Mouse (Mus musculus) liver, embryonic 15.5 days (tissue): Measurements from ENCODE around the gene Itpr1. TPM values are rescaled to one million over a fixed set of nuclear protein-coding genes. Genes with fewer than 3 reads are reported as not detected.

Experiments
- ATAC-seq: fragments of 200-750 bp; cut with Nextera tagmentation; 2 replicates; pipeline ENCODE4 v1.8.0; 2017; ENCODE audit warnings: moderate number of reproducible peaks, mild to moderate bottlenecking, moderate library complexity; ENCODE audit not compliant: insufficient read depth
- H3K27ac ChIP-seq: fragments of 300-500 bp; sonication (generic); replicated peaks from 2 replicates; pipeline ENCODE4 v1.5.1; 2015; ENCODE audit warnings: mild to moderate bottlenecking, inconsistent platforms
- H3K27me3 ChIP-seq: fragments of 300-500 bp; sonication (generic); 2 replicates; pipeline ENCODE4 v1.6.1; 2015; ENCODE audit warnings: mild to moderate bottlenecking, inconsistent platforms
- H3K36me3 ChIP-seq: fragments of 300-500 bp; sonication (generic); replicated peaks from 2 replicates; pipeline ENCODE4 v1.6.1; 2015; ENCODE audit warnings: moderate library complexity, mild to moderate bottlenecking, inconsistent platforms
- H3K4me1 ChIP-seq: fragments of 300-500 bp; sonication (generic); replicated peaks from 2 replicates; pipeline ENCODE4 v1.6.1; 2015; ENCODE audit warnings: inconsistent platforms
- H3K4me2 ChIP-seq: fragments of 300-500 bp; sonication (generic); 2 replicates; pipeline ENCODE4 v1.6.1; 2015; ENCODE audit warnings: moderate library complexity, mild to moderate bottlenecking, inconsistent platforms
- H3K4me3 ChIP-seq: fragments of 300-500 bp; sonication (generic); replicated peaks from 2 replicates; pipeline ENCODE4 v1.5.1; 2015; ENCODE audit warnings: mild to moderate bottlenecking, inconsistent platforms
- H3K9ac ChIP-seq: fragments of 300-500 bp; sonication (generic); 2 replicates; pipeline ENCODE4 v1.6.1; 2015; ENCODE audit warnings: moderate library complexity, mild to moderate bottlenecking, inconsistent platforms
- H3K9me3 ChIP-seq: fragments of 300-500 bp; sonication (generic); replicated peaks from 2 replicates; pipeline ENCODE4 v1.6.1; 2016; ENCODE audit warnings: inconsistent platforms
- WGBS: fragments of 180-500 bp; shearing (Covaris S2); methylation state at CpG from one replicate; pipeline ENCODE4 v1.1.7; 2015; ENCODE audit warnings: mixed read lengths; ENCODE audit not compliant: insufficient replicate concordance; 5-methylcytosine and 5-hydroxymethylcytosine counted together
- polyA plus RNA-seq: library from polyadenylated mRNA; unstranded; fragments of >200 nt; fragmentation: Nextera tagmentation; extraction: Ambion mirVana; gene quantifications from 2 replicates; pipeline ENCODE4 v1.2.1, GENCODE M21; 2015

Gene Itpr1
- polyA plus RNA-seq, 1 experiment from 2014 or later = 2.1 TPM

- no peak for ATAC-seq
- 69% methylated on average over 6 of the region's 6 CpGs for WGBS
- H3K9me3 ChIP-seq = no peaks in the 10 kb centered on the region
These were observed 264.7 kb downstream of the Itpr1 start for GRCm38 (mm10) chr6:108477602-108478001.

DNA sequence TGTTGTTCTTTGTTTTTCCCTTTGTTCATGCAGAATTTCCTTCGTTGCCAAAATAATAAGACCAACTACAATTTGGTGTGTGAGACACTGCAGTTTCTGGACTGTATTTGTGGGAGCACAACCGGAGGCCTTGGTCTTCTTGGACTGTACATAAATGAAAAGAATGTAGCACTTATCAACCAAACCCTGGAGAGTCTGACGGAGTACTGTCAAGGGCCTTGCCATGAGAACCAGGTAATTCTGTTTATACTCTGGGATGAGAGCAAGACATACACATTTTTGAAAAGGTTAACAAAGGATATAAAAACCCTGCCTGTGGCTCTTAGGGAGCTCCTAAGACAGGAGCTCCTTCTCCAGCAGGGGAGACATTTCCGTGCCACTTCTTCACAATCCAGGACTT is 268.3 kb downstream of the Itpr1 start:
- ATAC-seq = no peak
- Histone ChIP-seq H3K9me3 (no peaks in the 10 kb centered on the region), H3K4me2 (no peak overlapping the region), H3K4me3 (no peak overlapping the region), H3K36me3 (no peaks in the 10 kb centered on the region; the same call in 1 of the 2 replicates), H3K27ac (no peak overlapping the region), H3K27me3 (no peaks in the 10 kb centered on the region), H3K4me1 (peaks cover 11% of the 10 kb centered on the region), H3K9ac (no peak overlapping the region)
- 68% methylated on average over 4 of the region's 4 CpGs for WGBS

More at GRCm38 (mm10) chr6:108477602-108478001, 264.7 kb downstream of the Itpr1 start:
- Histone ChIP-seq H3K27ac (peak overlapping the region; percentile 45), H3K4me3 (no peak overlapping the region), H3K9ac (no peak overlapping the region), H3K4me2 (no peak overlapping the region), H3K36me3 (no peaks in the 10 kb centered on the region), H3K4me1 (peaks cover 16% of the 10 kb centered on the region), H3K27me3 (no peaks in the 10 kb centered on the region)

- WGBS = 70% methylated on average over 5 of the region's 5 CpGs
- ATAC-seq = no peak
- no peaks in the 10 kb centered on the region; the same call in 1 of the 2 replicates for H3K36me3 ChIP-seq
- H3K4me1 ChIP-seq = peaks cover under 1% of the 10 kb centered on the region
- no peak overlapping the region for H3K4me3 ChIP-seq
- no peaks in the 10 kb centered on the region for H3K9me3 ChIP-seq
- H3K27ac ChIP-seq = no peak overlapping the region
- H3K27me3 ChIP-seq = no peaks in the 10 kb centered on the region
- H3K4me2 ChIP-seq = no peak overlapping the region
- no peak overlapping the region for H3K9ac ChIP-seq
These were observed 269.6 kb downstream of the Itpr1 start for GRCm38 (mm10) chr6:108482464-108482863.

GRCm38 (mm10) chr6:108486212-108486992 is 273.5 kb downstream of the Itpr1 start:
- no peaks in the 10 kb centered on the region; the same call in none of the 2 replicates for H3K4me1 ChIP-seq
- no peaks in the 10 kb centered on the region for H3K27me3 ChIP-seq
- no peak overlapping the region for H3K4me3 ChIP-seq
- H3K9ac ChIP-seq = no peak overlapping the region
- peak; percentile 51 for ATAC-seq
- peak overlapping the region; percentile 29; the same call in 1 of the 2 replicates for H3K27ac ChIP-seq
- WGBS = 69% methylated on average over 7 of the region's 7 CpGs
- no peaks in the 10 kb centered on the region for H3K9me3 ChIP-seq
- no peak overlapping the region for H3K4me2 ChIP-seq
- H3K36me3 ChIP-seq = no peaks in the 10 kb centered on the region; the same call in 1 of the 2 replicates

- H3K4me3 ChIP-seq = no peak overlapping the region
- no peak overlapping the region for H3K27ac ChIP-seq
- H3K27me3 ChIP-seq = no peaks in the 10 kb centered on the region
- H3K36me3 ChIP-seq = no peaks in the 10 kb centered on the region; the same call in 1 of the 2 replicates
- H3K4me1 ChIP-seq = no peaks in the 10 kb centered on the region; the same call in none of the 2 replicates
- ATAC-seq = no peak
- no peaks in the 10 kb centered on the region for H3K9me3 ChIP-seq
- H3K4me2 ChIP-seq = no peak overlapping the region
- H3K9ac ChIP-seq = no peak overlapping the region
- 61% methylated on average over 10 of the region's 10 CpGs for WGBS
These were observed 274.5 kb downstream of the Itpr1 start for GRCm38 (mm10) chr6:108487300-108487835.

GRCm38 (mm10) chr6:108488250-108488649 is 275.4 kb downstream of the Itpr1 start:
- Histone ChIP-seq H3K9me3 (no peaks in the 10 kb centered on the region), H3K4me1 (no peaks in the 10 kb centered on the region; the same call in none of the 2 replicates), H3K27ac (no peak overlapping the region), H3K9ac (no peak overlapping the region), H3K27me3 (no peaks in the 10 kb centered on the region), H3K4me3 (no peak overlapping the region), H3K36me3 (no peaks in the 10 kb centered on the region; the same call in 1 of the 2 replicates), H3K4me2 (no peak overlapping the region)
- no peak for ATAC-seq
- 73% methylated on average over 5 of the region's 5 CpGs for WGBS

DNA sequence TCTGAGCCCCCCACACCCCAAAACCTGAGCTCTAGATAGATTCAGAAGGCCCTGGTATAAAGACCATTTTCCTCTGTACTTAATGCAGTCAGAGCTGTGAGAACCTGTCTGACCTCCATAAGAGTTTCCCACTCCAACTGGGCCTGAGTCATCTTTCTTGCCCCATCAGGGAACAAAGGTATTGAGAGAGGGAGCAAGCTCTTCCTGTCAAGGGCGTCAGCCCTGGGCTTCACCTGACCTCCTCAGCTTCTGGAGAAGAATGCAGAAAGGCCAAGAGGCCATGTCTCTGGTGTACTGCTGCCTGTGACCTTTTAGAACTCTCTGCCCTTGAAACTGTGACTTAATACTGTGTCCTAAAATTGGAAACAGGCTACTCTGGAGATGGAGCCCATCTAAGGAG is 279.1 kb downstream of the Itpr1 start:
- no peaks in the 10 kb centered on the region for H3K9me3 ChIP-seq
- H3K27ac ChIP-seq = no peak overlapping the region
- no peak for ATAC-seq
- H3K4me1 ChIP-seq = no peaks in the 10 kb centered on the region; the same call in 1 of the 2 replicates
- H3K4me2 ChIP-seq = no peak overlapping the region
- H3K27me3 ChIP-seq = no peaks in the 10 kb centered on the region
- H3K4me3 ChIP-seq = no peak overlapping the region
- no peaks in the 10 kb centered on the region for H3K36me3 ChIP-seq
- H3K9ac ChIP-seq = no peak overlapping the region
- 63% methylated on average over 1 of the region's 1 CpGs for WGBS

- Histone ChIP-seq H3K27ac (no peak overlapping the region), H3K4me3 (no peak overlapping the region), H3K9me3 (no peaks in the 10 kb centered on the region), H3K27me3 (no peaks in the 10 kb centered on the region), H3K9ac (no peak overlapping the region), H3K4me2 (no peak overlapping the region), H3K36me3 (no peaks in the 10 kb centered on the region), H3K4me1 (no peaks in the 10 kb centered on the region)
- WGBS = 84% methylated on average over 16 of the region's 16 CpGs
- no peak for ATAC-seq
These were observed 280.9 kb downstream of the Itpr1 start for GRCm38 (mm10) chr6:108493753-108494152.

DNA sequence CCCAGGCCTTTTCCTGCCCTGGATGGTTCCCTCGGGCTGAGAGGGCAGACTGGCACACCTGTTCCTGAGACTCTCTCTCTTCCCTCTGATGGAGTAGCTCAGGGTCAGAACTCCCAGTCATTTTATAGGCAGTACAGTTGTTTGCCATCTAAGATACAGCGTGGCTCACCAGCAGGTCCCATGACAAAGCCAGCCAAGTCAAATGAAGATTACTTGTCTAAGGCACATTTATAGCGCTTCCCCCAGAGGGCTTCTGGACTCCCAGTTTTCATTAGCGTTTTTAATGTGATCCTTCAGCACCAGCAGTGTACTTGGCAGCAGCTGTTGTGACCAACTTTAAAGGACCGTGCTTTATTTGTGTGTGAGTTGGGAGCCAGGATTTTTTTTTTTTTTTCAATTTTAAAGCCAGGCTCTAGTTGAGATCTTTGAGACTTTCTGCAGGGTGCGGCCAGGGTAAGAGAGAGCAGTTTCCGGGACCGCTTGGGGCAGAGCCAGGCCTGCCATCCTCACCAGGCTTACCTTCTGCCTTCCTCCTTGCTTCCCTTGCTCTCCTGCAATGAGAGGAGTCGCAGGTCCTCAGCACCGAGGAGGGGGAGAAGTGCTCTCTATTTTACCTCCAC is 281.4 kb downstream of the Itpr1 start:
- H3K4me1 ChIP-seq = no peaks in the 10 kb centered on the region
- H3K27me3 ChIP-seq = no peaks in the 10 kb centered on the region
- ATAC-seq = no peak
- WGBS = 71% methylated on average over 10 of the region's 10 CpGs
- H3K4me2 ChIP-seq = no peak overlapping the region
- H3K9me3 ChIP-seq = no peaks in the 10 kb centered on the region
- no peak overlapping the region for H3K27ac ChIP-seq
- no peaks in the 10 kb centered on the region for H3K36me3 ChIP-seq
- H3K9ac ChIP-seq = no peak overlapping the region
- H3K4me3 ChIP-seq = no peak overlapping the region

- no peak overlapping the region for H3K27ac ChIP-seq
These were observed 282.1 kb downstream of the Itpr1 start for GRCm38 (mm10) chr6:108494994-108495393.

DNA sequence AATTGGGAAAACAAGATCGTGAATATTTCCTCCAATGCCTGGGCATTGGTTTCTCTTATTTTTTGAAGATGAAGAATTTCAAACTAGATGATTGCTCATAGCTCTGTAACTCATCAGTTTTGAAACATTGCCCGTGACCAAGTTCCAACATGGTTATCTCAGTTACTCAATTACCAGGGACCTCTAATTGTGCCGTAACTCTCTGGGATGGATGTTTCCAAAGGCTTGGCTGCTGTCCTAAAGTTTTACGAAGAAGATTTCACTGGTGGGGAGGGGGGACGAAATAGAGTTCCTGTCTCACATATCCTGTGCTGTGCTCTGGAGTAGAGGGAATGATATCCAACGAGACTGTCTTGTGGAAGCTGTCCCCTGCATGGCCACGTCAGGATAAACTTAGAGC is 285.2 kb downstream of the Itpr1 start:
- WGBS = 74% methylated on average over 7 of the region's 7 CpGs
- Histone ChIP-seq H3K27me3 (no peaks in the 10 kb centered on the region), H3K36me3 (no peaks in the 10 kb centered on the region), H3K4me1 (no peaks in the 10 kb centered on the region), H3K9me3 (no peaks in the 10 kb centered on the region), H3K27ac (no peak overlapping the region), H3K4me2 (no peak overlapping the region), H3K4me3 (no peak overlapping the region), H3K9ac (no peak overlapping the region)
- no peak for ATAC-seq

More at GRCm38 (mm10) chr6:108494994-108495393, 282.1 kb downstream of the Itpr1 start:
- ATAC-seq = no peak
- Histone ChIP-seq H3K27me3 (no peaks in the 10 kb centered on the region), H3K4me1 (no peaks in the 10 kb centered on the region), H3K4me2 (no peak overlapping the region), H3K9me3 (no peaks in the 10 kb centered on the region), H3K9ac (no peak overlapping the region), H3K4me3 (no peak overlapping the region), H3K36me3 (no peaks in the 10 kb centered on the region)
- WGBS = 71% methylated on average over 6 of the region's 6 CpGs
